ENCODE assay signal across 8 mouse cellular contexts in genomic region chr2:101983082-101983852, GRCm38 (mm10).
DNase-seq lines count a peak whose midpoint lies in the region; ATAC-seq lines count a peak whose summit lies in the region.

No protein-coding gene starts in this region.

- no peak overlapping the region for H3K9ac ChIP-seq in kidney, embryonic 15.5 days
- H3K9ac ChIP-seq in forebrain, embryonic 13.5 days = 0 out of 2 replicates have a peak overlapping the region, but pooled peaks have one; percentile 34
- no peak overlapping the region for H3K9ac ChIP-seq in lung, embryonic 15.5 days

- WGBS in kidney, embryonic 15.5 days = 43% methylated on average over 15 of the region's 15 CpGs
- 18% methylated on average over 15 of the region's 15 CpGs for WGBS in forebrain, embryonic 13.5 days
- WGBS in lung, embryonic 15.5 days = 32% methylated on average over 15 of the region's 15 CpGs

- ATAC-seq in kidney, embryonic 15.5 days (replicated peaks; ENCODE audit: low FRiP score) = peak; percentile 52; the same call in 1 of the 2 replicates
- peak; percentile 11; the same call in 1 of the 2 replicates for ATAC-seq in forebrain, embryonic 13.5 days
- peak; percentile 56; the same call in 1 of the 2 replicates for ATAC-seq in lung, embryonic 15.5 days (ENCODE audit: borderline replicate concordance, extremely low read depth, low FRiP score, low TSS enrichment)

- no peak overlapping the region for H3K4me2 ChIP-seq in kidney, embryonic 15.5 days
- H3K4me2 ChIP-seq in forebrain, embryonic 13.5 days = no peak overlapping the region
- no peak overlapping the region for H3K4me2 ChIP-seq in lung, embryonic 15.5 days

- no peak overlapping the region for H3K4me3 ChIP-seq in kidney, embryonic 15.5 days (replicated peaks)
- no peak overlapping the region for H3K4me3 ChIP-seq in forebrain, embryonic 13.5 days
- no peak overlapping the region for H3K4me3 ChIP-seq in lung, embryonic 15.5 days

- no peaks in the 10 kb centered on the region for H3K36me3 ChIP-seq in kidney, embryonic 15.5 days
- no peaks in the 10 kb centered on the region for H3K36me3 ChIP-seq in forebrain, embryonic 13.5 days (ENCODE audit: poor library complexity, severe bottlenecking)
- no peaks in the 10 kb centered on the region for H3K36me3 ChIP-seq in lung, embryonic 15.5 days

- H3K4me1 ChIP-seq in kidney, embryonic 15.5 days = peaks cover 44% of the 10 kb centered on the region
- peaks cover 76% of the 10 kb centered on the region for H3K4me1 ChIP-seq in forebrain, embryonic 13.5 days
- peaks cover 50% of the 10 kb centered on the region for H3K4me1 ChIP-seq in lung, embryonic 15.5 days

- 0 out of 2 replicates have a peak overlapping the region, but pooled peaks have one; percentile 13 for H3K27ac ChIP-seq in kidney, embryonic 15.5 days
- peak overlapping the region; percentile 67 for H3K27ac ChIP-seq in forebrain, embryonic 13.5 days
- 0 out of 2 replicates have a peak overlapping the region, but pooled peaks have one; percentile 15 for H3K27ac ChIP-seq in lung, embryonic 15.5 days

- H3K9me3 ChIP-seq in kidney, embryonic 15.5 days (replicated peaks) = no peaks in the 10 kb centered on the region
- H3K9me3 ChIP-seq in forebrain, embryonic 13.5 days (replicated peaks) = no peaks in the 10 kb centered on the region
- H3K9me3 ChIP-seq in lung, embryonic 15.5 days = no peaks in the 10 kb centered on the region

- no peak for DNase-seq in kidney, adult 9 months
- peak; percentile 56 to 71 for DNase-seq in kidney, postnatal 4 days
- peak; percentile 92 to 94 for DNase-seq in right cerebral cortex, postnatal 10 days (ENCODE audit: low spot score in 2 of 2)
- no peak for DNase-seq in ovary, adult 18-20 months (ENCODE audit: low spot score)
- no peak for DNase-seq in spleen, postnatal 14 days (ENCODE audit: low spot score in 2 of 2)

- no peaks in the 10 kb centered on the region; the same call in 1 of the 2 replicates for H3K27me3 ChIP-seq in kidney, embryonic 15.5 days
- H3K27me3 ChIP-seq in forebrain, embryonic 13.5 days = no peaks in the 10 kb centered on the region
- H3K27me3 ChIP-seq in lung, embryonic 15.5 days = no peaks in the 10 kb centered on the region

Comparison
In these comparisons a context has a peak if more than half of its experiments do, and no peak if none do; other contexts are left out.
1. DNase-seq: peak in kidney, postnatal 4 days (2 of 2) and right cerebral cortex, postnatal 10 days (2 of 2); none in kidney, adult 9 months (single experiment), ovary, adult 18-20 months (single experiment) and spleen, postnatal 14 days (0 of 2).
2. H3K27ac ChIP-seq: peak in every context shown above with its lines; median percentile 67 in forebrain, embryonic 13.5 days; 15 in lung, embryonic 15.5 days; 13 in kidney, embryonic 15.5 days.
3. Peak in every context shown above with its lines, with median percentiles within 50 percentile points of each other: ATAC-seq.